Mouse (Mus musculus): ENCODE measurements around the gene Osbpl2.

The Osbpl2 gene

DNA sequence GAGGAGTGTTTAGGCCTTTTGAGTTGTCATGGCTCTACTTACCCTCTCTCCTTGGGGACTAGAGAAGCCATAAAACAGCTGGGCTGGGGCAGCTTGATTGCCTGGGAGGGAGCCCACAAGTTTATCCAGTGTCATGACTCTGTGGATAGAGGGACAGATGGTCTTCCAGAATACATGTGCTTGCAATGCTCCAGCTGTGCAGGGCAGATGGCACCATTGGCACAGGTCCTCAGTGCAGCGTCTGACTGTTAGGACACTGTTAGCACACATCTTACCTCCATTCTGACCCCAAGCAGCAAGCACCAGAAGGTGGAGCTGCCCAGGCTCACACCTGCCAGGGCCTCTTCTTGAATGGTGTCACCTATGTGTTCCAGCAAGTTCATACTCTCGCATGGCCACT is 46.7 kb downstream of the Osbpl2 start:
- no peak for DNase-seq

- DNase-seq: no peak
Measured at GRCm38 (mm10) chr2:180166869-180167268, 47.8 kb downstream of the Osbpl2 start.

- no peak for DNase-seq
Measured at GRCm38 (mm10) chr2:180170151-180170805, 51.2 kb downstream of the Osbpl2 start.

DNA sequence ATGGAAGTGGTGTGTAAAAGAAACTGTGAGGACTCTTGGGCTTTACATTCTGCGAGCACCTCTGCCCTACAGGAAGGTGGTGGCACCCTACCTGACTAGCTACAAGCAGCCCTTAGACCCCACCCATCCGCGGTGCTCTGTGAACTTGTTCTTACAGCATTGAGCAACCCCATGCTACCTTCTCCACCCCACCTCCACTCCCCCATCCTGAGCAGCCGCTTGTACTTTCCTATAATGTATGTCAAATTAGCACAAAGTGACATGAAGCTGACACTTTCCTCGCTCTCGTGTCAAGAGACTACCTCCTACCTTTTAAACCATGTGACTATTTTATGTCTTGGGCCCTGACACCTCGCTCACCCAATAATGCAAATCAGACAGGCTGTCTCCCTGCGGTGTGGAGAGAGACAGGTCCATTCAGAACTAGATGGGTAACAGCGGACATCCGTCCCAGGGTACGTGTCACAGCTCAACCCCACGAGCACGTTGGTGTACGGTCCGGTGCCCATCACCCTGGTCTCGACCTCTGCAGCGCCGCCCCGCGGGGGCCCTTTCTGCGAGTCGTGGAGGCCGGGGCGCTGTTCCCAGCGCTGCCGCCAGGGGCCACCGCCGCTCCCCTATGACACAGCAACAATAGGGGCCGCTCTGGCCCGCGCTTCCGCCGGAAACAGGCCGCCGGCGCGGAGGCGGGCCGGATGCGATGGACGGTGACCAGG is 51.9 kb downstream of the Osbpl2 start, which contains the start of gene Adrm1:
Adrm1 (plus strand) TSS at position 680 of the 716 bp plus-strand sequence.
- peak; percentile 97 to 98 for DNase-seq

DNA sequence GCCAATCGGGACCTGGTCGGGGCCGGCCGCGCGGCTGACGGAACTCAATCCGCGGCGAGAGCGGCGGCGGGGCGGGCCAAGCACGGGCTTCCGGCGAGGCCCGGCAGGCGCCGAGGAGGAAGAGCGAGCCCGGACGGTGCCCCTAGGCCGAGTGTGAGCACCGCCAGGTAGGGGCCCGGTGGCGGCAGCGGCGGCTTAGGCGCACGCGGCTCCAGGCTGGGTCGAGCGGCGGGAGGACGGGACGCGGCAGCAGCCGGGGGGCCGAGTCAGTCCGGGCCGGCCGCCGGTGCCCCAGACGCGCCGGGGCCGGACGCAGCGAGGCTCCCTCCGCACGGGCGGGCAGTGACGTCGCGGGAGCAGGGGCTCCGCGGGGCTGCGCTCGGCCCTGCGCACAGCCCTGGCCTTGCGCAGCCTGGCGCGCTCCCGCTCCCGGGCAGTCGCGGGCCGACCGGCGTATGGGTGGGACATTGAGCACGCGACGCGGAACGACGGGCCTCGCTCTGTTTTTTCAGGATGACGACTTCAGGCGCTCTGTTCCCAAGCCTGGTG is 52.5 kb downstream of the Osbpl2 start:
- peak; percentile 63 to 79 for DNase-seq

GRCm38 (mm10) chr2:180172152-180172551 is 53.0 kb downstream of the Osbpl2 start:
- DNase-seq: no peak

- DNase-seq: peak in 1 of 2 experiments; percentile 39
Measured at GRCm38 (mm10) chr2:180173163-180173562, 54.1 kb downstream of the Osbpl2 start.

GRCm38 (mm10) chr2:180173711-180174110 is 54.6 kb downstream of the Osbpl2 start:
- DNase-seq: peak; percentile 29 to 43

- DNase-seq: no peak
Measured at GRCm38 (mm10) chr2:180174121-180174520, 55.0 kb downstream of the Osbpl2 start.

DNA sequence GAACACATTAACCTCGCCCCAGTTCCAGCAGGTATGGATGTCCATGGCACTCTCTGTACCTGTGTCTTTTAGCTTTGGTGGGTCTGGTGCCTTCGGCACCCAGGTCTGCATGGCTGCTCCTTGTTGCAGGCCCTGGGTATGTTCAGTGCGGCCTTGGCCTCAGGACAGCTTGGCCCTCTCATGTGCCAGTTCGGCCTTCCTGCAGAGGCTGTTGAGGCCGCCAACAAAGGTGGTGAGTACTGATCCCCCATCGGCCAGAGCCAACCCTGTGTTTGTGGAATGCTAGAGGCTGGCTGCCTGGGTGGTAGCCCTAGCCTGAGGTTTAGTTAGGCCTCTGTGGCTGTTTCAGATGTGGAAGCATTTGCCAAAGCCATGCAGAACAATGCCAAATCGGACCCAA is 56.6 kb downstream of the Osbpl2 start:
- DNase-seq: no peak

- no peak for DNase-seq
Measured at GRCm38 (mm10) chr2:180181542-180181941, 62.4 kb downstream of the Osbpl2 start.

DNA sequence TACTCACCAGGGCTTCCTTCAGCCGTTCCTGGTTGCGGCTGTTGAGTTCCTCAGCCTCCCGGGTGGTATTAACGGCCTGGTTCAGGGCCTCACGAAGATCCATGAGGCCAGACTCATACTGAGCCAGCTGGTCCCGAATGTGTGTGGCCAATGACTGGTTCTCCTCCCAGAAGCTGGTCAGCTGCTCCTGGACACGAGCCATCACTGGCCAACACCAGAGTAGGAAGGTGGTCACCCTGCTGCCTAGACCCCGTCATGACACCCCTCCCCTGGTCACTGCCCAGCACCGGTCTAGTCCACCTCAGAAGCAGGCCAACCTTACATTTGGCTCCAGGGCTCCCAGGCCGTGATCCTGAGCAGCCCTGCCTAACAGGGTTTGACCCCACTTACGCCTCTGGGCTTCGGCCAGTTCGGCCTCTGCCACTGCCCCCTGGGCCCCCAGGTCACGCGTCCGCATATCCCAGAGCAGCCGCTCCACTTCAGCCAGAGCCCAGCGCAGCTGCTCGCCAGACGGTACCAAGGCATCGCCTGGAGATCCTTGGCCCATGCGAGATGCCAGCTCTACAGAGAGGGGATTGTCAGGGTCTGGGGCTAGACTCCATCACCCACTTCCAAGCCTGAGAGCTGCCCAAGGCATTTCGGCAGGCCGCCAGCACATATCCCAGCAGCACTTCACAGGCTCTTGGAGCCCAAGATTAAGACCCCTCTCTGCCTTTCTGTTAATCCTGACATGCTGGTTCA is 65.1 kb downstream of the Osbpl2 start:
- DNase-seq: no peak

DNA sequence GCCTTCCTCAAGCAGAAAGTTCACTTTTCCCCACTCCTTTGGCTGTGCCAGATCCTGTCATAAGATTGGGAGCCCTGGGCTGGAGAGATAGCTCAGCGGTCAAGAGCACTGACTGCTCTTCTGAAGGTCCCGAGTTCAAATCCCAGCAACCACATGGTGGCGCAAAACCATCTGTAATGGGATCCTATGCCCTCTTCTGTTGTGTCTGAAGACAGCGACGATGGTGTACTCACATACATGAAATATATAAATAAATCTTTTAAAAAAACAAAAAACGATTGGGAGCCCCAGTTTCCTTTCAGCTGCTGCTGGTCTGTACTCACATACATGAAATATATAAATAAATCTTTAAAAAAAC is 65.6 kb downstream of the Osbpl2 start:
- DNase-seq: no peak

DNA sequence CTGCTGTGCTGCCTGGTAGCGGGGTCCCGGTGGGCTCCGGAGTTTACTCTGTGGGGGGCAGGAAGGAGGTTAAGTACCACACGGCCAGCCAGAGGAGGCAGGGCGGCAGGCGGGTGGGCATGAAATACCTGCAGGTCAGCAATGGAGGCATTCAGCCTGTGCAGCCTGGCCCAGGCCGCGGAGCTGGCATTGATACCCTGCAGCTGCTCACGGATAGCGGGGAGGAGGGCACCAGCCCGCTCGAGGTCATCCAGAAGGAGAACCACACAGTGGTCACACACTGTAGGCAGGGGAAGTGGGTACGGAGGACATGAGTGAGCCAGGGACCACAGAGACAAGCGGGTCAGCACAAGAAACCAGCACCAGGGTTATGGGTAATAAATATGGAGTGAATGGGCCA is 66.6 kb downstream of the Osbpl2 start:
- DNase-seq: no peak

DNA sequence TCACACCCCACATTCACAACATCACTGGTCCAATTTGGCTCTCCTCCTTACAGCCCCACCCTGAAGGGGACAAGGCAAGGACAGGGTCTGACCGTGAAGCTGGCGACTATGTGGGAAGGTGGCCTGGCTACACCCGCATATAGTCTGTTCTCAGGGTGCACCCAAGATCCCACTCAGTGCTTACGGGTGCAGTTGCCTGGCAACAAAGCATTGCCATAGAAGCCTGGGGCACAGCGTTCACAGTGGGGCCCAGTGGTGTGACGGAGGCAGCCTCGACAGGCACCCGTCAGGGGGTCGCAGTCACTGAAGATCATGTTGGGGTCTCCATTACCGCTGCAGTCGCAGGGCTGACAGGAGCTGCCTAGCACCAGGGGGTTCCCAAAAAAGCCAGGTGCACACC is 68.3 kb downstream of the Osbpl2 start:
- DNase-seq: no peak

- DNase-seq: no peak
Measured at GRCm38 (mm10) chr2:180196610-180197322, 77.7 kb downstream of the Osbpl2 start.

GRCm38 (mm10) chr2:180197323-180198037 is 78.4 kb downstream of the Osbpl2 start:
- no peak for DNase-seq

DNA sequence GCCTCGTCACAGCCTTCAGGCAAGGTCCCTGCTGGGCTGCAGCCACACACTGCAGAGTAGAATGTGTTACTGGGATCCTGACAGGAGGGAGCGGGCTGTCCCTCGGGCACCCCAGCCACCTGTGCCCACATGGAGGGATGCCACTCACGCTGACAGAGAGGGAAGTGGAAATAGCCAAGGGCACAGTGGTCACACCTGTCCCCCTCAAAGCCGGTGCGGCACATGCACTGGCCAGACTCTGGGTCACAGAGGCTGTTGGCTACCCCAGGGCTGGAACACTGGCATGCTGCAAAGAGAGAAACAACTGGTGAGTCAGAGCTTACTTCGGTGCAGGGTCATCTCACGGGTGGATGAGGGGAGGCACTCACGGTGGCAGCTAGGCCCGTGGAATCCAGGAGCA is 79.7 kb downstream of the Osbpl2 start:
- DNase-seq: no peak

DNA sequence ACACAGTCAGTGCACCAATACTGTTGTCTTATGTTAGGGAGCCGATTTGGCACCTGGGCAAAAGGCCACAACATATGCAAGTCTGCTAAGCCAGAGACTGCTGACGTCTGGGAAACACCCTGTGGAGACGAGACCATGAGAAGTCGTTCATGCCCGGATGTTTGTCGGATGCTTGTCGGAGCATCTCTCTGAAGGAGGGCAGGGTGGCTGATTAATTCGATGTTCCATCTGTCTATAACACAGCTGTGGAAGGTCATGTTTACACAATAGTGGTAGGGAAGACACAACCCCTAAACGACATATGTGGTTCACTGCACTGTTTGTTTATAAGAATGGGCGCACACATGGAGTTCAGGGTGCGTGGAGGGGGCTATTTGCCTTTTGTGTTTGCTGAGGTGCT is 81.6 kb downstream of the Osbpl2 start:
- DNase-seq: no peak

- DNase-seq: no peak
Measured at GRCm38 (mm10) chr2:180201303-180201702, 82.2 kb downstream of the Osbpl2 start.

GRCm38 (mm10) chr2:180202263-180202662 is 83.2 kb downstream of the Osbpl2 start:
- no peak for DNase-seq

GRCm38 (mm10) chr2:180202805-180203204 is 83.7 kb downstream of the Osbpl2 start:
- DNase-seq: no peak

All from kidney, postnatal 4 days (tissue).